Mouse (Mus musculus) erythroblast, embryonic 14.5 days (primary cell): ENCODE measurements around the gene Nars2.

Experiments
- GATA1 ChIP-seq: IDR thresholded peaks from 2 replicates; pipeline ENCODE4 v1.6.1; 2012; ENCODE audit warnings: low read length, inconsistent platforms, mixed read lengths
- TAL1 ChIP-seq: IDR thresholded peaks from 3 replicates; pipeline ENCODE4 v1.6.1; 2012; ENCODE audit warnings: low read length, inconsistent platforms, mixed read lengths

DNA sequence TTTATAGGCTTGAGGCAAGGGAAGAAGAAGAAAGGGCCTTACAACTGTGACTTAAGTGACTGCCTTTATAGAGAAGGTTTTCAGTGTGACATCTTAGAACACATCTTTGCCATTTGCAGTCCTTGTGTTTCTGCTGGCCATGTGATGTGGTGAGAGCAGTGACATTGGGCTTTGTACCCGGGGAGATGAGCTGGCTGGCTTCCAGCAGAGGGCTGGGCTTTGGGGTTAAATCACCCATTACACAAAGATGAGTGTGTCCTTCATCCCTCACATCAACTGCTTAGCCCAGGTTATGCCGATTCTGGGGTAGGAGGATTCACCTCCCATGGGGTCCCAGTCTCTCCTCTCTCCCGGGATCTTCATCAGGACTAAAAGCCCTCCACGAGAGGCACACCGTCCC lies 41.4 kb upstream of the Nars2 start:
- TF ChIP-seq TAL1: no peak
- TF ChIP-seq GATA1: no peak
